Mouse (Mus musculus) thymus, adult 2 months (tissue): ENCODE measurements around the gene Sh3rf1.

ENCODE experiments used
- CTCF ChIP-seq: fragments of 200-500 bp; IDR thresholded peaks from 2 replicates; pipeline ENCODE4 v1.5.1; 2012; ENCODE audit warnings: mild to moderate bottlenecking, control low read depth, low read length, moderate library complexity, borderline replicate concordance; ENCODE audit not compliant: control insufficient read depth, poor library complexity, insufficient read depth; ENCODE audit errors: extremely low read depth
- POLR2A ChIP-seq: fragments of 200-500 bp; IDR thresholded peaks from 2 replicates; pipeline ENCODE4 v1.6.1; 2012; ENCODE audit warnings: mild to moderate bottlenecking, low read length, control low read depth, moderate library complexity; ENCODE audit not compliant: control insufficient read depth, poor library complexity, insufficient read depth; ENCODE audit errors: extremely low read depth

DNA sequence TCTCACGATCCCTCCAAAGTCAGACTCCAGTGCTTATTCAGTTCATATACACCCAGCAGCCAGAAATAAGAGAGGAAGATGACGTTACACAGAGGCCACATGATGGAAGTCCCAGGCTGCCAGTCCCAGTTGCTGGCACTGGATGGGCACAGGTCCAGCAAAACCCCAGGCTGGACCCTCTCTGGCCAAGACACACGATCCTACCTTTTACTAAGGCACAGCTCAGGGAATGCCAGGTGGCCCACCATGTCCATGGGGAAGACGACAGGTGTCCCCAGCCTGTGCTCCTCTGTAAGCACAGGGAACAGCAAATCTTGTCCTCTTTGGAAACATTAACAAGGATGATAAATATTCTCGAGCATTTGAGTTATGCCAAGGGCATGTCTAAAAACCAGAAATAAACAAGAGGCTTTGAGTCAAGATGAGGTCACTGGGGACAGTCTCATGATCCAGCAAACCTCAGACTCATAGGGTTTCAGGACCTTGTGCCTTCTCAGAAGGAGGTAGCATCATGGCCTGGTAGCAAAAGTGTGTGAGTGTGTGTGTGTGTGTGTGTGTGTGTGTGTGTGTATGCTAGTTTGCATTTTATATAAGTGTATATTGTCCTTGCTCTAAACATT is 29.3 kb upstream of the Sh3rf1 start:
- TF ChIP-seq POLR2A: no peak
- no peak for TF ChIP-seq CTCF
